Mouse (Mus musculus) CH12.LX (cell line): Measurements from ENCODE around the gene Gm10964.

Source experiments
- CTCF ChIP-seq, 2 experiments: IDR thresholded peaks in 1 of 2; conservative IDR thresholded peaks in 1 of 2; 2 replicates each; pipeline ENCODE4 v1.5.1; 2011 to 2012; ENCODE audit warnings: low read depth in 2 of 2, low read length in 2 of 2, improper control_type of control experiment in 1 of 2, inconsistent platforms in 1 of 2, mild to moderate bottlenecking in 1 of 2, moderate library complexity in 1 of 2
- JUN ChIP-seq: IDR thresholded peaks from 2 replicates; pipeline ENCODE4 v1.6.1; 2011; ENCODE audit warnings: low read depth, mild to moderate bottlenecking, low read length, improper control_type of control experiment, moderate library complexity; ENCODE audit not compliant: insufficient read depth
- KAT2A ChIP-seq: IDR thresholded peaks from 2 replicates; pipeline ENCODE4 v1.6.1; 2012; ENCODE audit warnings: low read length, improper control_type of control experiment, inconsistent platforms; ENCODE audit not compliant: insufficient replicate concordance
- MAFK ChIP-seq: IDR thresholded peaks from 2 replicates; pipeline ENCODE4 v1.6.1; 2011; ENCODE audit warnings: low read length, improper control_type of control experiment; ENCODE audit not compliant: insufficient replicate concordance
- POLR2A ChIP-seq: IDR thresholded peaks from 2 replicates; pipeline ENCODE4 v1.6.1; 2011; ENCODE audit warnings: low read depth, mild to moderate bottlenecking, improper control_type of control experiment, low read length
- TCF12 ChIP-seq: IDR thresholded peaks from 2 replicates; pipeline ENCODE4 v1.6.1; 2014; ENCODE audit warnings: low read depth, mild to moderate bottlenecking, inconsistent platforms, low read length, improper control_type of control experiment

DNA sequence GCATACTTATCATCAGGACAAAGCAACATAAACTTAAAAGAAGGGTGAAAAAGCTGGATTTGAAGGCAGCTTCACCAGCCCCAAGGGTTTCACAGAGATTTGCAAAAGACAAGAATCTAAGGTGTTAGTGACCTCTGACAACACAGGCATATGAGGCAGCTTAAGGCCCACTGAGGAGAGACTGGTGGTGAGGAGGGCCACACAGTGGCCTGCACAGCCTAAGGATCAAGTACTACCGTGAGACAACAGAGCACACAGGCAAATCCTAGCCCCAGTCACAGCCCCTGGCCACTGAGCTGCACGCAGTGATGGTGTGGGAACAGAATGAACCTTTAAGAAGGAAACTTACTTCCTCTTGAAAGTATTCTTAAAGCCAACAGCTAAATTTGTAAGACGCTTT is 34.3 kb downstream of the Gm10964 start:
- TF ChIP-seq POLR2A, result no peak
- no peak for TF ChIP-seq JUN
- TF ChIP-seq MAFK, result no peak
- no peak for TF ChIP-seq KAT2A
- TF ChIP-seq CTCF (conservative IDR thresholded peaks at IDR 0.05 in 1 of 2, IDR thresholded peaks at IDR 0.05 in 1 of 2; ENCODE audit: low read depth in 2 of 2, low read length in 2 of 2), result no peak
- TF ChIP-seq TCF12, result no peak
